Mouse (Mus musculus) MEL-GATA-1-ER (cell line): ENCODE measurements around the gene Klhl7.

Experiments used
- DNase-seq: peaks from one replicate; pipeline ENCODE4 v3.0.0-alpha.2; 2012; ENCODE audit warnings: low read depth; ENCODE audit errors: extremely low read depth

Klhl7 gene

DNA sequence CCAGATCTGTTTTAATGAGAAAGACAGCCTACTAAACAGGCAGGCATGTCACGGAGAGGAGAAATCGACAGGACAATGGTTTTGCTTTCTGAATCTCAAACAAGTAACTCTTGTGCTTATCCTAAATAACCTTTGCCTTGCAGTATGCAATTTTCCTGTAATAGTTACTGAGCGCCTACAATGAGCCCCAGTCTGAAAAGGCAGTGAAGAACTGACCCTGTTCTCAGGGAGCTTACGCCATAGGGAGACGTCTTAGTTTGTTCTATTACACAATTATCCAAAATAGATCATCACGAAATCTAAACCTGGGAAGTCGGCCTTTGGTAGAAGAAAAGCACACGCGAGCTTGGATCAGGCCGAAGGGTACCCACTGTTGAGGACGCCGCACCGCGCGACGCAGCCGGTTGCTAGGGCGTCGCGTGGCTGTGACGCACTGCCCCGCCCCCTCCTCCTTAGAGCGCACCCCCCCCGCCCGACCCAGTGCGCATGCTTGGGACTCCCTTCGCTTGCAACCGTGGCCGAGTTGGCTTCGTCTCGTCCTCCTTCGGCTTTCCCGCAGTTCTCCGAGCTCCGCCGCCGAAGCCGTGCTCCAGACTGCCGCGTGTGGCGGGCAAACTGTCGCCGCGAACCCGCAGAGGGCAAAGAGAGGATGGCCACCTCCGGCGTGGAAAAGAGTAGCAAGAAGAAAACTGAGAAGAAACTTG, at the start of gene Klhl7:
Klhl7 (plus strand) TSS at position 500 of the 704 bp plus-strand sequence.
- DNase-seq: peak; percentile 81

DNA sequence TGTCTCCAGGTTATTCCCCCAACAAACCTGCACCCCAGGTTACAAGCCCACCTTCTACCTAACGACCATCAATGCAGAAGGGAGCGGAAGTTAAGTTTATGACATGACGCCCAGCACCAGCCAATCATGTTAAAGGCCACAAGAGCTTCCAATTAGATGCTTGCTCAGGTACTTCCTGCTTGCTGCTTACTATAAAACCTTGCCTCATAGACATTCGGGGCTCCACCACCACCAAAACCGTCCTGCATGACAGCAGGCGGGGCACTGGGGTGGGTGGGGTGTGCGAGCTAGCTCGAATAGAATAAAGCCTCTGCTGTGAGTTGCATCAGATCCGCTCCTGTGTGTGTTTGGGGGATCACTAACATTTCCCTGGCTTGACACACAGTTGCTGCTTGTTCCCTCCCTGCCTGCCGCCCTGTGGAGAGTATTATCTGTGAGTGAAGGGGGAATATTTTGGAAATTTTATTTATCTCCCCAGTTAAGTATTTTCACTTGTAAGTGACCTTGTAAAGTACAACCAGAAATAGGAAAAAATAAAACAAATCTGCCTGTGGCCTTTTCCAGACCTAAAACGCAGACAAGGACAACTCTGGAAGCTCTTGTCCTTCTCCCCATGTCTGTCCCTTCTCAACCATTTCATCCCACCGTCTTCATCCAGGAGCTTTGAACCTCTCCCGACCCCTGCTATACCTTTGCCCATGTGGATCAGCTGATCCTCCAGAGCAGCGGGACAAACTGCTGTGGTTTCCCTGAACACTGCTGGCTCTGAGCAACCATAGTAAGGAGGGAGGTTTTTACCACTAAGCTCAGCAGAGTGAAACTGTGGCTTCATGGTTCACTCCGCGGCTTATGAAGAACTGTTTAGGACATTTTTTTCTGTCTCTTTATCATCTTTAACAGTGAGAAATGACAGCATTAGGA, 48.4 kb upstream of the Klhl7 start:
- DNase-seq: no peak

DNA sequence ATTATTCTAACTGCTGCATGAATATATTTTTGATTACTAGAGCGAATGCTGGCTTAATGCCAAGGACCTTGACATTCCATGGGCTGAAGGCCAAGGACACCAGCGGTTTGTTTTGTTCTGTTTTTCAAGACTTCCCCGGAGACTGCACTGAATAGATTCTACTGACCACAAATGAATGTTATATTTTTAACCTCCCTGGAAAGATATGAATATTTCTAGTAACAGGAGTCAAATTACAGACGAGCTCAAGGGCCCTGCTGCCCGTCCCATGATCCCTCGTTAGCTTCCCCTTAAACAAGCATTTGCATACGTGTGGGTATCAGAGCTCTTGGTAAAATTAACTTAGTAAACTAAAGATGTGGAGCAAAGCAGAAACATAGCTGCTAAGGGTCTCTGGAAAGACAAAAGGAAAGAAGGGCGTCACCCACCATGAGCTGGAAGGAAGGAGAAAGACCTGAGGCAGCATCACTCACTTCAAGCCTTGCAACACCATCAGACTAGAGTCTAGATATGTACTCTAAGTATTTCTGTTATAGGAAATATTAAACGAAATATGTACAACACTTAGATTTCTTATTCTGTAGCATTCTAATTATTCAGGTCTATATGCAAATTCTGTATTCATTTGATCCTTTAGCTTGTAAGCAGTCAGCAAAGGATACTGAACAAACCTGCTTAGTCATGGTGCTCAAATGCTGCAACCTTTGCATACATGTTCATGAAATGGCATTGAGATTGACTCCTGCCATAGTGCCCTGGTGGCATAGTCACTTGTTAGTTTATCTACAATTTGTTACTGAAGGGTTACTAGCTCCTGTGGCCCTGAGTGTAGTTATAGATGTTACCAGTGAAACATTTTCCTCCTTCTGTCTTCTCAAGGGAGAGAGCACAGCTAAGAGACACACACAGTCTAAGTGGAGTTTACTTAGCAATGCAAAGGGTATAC, 46.9 kb upstream of the Klhl7 start:
- no peak for DNase-seq

DNA sequence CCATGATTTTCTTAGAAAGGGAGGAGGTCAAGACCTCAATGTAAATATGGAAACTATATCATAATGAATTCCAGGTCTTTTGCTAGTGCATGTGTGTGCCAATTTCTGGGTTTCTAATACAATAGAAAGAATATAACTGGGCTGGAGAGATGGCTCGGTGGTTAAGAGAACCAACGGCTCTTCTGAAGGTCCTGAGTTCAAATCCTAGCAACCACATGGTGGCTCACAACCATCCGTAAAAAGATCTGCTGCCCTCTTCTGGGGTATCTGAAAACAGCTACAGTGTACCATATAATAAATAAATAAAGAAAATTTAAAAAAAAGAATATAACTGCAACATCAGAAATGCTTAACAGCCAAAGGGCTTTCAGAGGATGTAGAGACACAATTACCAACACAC, 46.0 kb upstream of the Klhl7 start:
- no peak for DNase-seq

DNA sequence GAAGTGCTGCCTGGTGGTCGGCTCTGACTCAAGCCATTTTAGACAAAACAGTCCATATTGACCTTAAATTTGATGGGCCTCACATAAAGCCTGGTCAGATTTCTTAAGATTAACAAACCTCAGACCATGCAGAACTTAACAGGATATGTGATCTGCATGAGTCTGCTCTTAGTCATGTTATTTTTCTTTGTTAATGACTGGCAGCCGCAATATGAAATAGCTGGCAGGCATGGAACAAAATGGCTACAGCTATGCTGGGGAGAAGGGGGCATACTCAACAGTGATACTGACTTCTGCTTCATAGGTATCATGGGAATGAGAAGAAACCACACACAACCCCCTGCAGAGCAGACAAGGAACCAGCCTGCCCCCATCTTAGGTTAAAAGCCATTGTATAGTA, 43.5 kb upstream of the Klhl7 start:
- DNase-seq: no peak

DNA sequence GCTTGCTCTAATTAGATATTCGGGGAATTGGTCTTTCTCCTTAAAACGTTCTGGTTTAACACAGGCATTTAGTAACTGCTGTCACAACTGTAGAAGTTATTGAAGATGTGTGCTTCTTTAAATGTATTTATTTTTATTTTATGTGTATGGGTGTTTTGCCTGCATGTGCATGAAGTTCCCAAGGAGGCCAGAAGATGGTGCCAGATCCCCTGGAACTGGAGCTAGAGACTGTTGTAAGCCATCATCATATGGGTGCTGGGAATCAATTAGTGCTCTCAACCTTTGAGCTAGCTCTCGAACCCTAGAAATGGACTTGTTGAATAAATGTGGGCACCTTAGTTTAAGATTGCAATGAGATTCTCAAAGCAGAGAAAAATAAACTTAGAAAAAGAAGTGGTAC, 42.8 kb upstream of the Klhl7 start:
- no peak for DNase-seq

DNA sequence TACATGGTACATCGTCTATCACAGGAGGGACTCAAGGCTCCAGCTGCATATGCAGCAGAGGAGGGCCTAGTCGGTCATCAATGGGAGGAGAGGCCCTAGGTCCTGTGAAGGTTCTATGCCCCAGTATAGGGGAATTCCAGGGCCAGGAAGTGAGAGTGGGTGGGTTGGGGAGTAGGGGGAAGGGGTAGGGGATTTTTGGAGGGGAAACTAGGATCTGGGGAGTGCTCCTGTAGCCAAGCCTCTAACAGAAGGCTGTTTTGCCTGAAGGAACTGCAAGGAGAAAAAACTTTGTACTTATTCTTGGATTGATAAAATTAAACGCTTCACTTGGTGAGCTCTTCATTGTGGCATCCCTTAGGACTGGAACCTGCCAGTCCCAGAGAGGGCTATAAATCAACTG, 39.5 kb upstream of the Klhl7 start:
- no peak for DNase-seq

DNA sequence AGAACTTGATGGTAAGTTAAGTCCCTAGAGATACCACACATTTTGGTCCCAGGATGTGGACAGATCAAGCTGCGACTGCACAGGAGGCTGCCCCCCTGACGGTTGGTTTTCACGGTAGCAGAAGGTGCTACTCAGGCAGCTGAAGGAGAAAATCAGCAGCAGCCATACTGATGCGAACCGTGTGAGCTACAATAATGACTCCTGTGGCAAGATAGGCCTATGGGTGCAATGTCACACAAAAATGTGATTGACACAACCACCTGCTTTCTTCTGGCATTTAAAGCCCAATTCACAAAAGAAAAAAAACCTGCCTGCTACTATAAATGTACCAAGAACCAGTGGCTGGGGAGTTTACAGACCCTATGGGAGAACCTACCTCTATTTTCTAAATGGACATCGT, 37.4 kb upstream of the Klhl7 start:
- DNase-seq: no peak

DNA sequence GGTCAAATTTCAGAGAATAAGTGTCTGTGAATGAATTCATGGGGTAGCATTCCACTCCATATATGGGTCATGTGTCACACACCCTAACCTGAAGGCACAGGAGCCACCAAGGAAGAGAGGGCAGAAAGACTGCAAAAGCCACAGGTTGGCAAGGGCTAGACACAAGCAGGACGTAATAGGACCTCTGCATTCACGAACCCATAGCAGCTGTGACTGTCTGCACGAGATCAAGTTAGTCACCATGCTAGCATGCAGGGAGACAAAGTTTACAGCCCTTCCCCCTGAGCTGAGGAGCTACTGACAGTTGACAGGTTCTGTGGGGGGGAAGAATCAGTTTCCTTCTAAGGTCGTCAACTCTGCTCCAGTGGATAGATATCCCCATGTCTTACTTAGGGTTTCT, 36.9 kb upstream of the Klhl7 start:
- no peak for DNase-seq

DNA sequence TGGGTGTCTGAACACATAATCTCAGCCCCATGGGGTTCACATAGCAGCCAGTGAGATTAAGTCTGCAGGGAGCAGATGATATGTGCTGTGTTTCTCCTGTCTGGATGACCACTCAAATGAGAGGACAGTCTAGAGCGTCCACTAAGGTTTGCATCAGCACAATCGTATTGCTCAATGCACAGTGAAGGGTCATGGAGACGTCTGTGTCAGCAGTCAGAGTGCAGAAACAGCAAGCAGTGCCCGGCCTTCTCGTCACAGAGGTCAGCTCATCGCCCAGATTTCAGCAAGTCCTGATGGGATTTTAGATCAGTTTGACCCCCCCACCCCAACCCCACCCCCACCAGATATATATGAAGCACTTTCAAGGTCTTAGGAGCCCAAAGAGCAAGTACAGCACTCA, 31.4 kb upstream of the Klhl7 start:
- DNase-seq: no peak

DNA sequence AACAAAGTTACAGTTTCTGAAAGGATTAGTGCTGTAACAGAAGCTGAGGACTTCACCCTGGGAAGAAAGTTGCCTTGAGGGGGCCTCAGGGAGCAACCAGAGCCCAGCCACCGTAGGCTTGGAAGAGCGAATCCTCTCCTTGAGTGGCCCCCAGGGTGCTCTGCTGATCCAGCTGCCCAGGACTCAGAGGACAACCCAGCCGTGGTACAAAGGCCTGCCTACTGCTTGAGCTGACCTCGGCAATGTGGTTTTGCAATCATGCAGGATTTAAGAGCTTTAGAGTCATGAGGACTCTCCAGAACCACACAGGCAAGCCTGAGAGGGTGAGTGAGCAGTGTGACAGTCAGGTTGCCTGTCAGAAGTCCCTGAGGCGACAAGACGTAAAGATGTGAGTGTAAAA, 28.4 kb upstream of the Klhl7 start:
- no peak for DNase-seq

DNA sequence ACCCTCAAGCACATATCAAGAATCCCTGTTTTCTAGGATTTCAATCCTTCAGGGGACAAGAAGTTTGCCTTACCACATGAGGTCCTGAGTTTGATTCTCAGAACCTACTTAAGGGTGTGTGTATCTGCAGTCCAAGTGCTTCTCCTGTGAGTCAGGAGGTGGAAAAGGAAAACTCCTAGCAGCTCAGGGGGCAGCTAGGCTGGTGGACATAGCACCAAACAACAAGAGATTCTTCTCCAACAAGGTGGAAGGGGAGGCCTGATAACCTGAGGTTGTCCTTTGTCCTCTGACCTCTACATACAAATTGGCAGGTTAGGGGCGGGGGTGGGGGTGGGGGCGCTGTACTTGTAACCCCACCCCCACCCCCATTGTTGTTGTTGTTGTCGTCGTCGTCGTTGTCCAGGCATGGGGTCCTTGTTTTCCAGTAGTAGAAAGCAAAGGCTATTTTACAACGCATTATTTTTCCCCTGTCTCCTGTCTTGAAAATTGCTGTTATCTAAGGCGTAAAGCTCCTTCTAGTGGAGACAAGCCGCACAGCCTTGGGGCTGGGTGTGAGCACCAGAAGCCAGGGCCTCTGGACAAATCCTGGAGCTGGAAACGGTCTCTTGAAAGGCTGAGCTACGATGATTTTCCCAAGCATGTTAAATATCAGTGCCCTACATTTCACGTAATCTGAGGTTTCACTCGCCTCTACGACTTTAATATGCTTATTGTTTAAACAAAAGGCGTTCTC, 23.3 kb upstream of the Klhl7 start:
- no peak for DNase-seq

DNA sequence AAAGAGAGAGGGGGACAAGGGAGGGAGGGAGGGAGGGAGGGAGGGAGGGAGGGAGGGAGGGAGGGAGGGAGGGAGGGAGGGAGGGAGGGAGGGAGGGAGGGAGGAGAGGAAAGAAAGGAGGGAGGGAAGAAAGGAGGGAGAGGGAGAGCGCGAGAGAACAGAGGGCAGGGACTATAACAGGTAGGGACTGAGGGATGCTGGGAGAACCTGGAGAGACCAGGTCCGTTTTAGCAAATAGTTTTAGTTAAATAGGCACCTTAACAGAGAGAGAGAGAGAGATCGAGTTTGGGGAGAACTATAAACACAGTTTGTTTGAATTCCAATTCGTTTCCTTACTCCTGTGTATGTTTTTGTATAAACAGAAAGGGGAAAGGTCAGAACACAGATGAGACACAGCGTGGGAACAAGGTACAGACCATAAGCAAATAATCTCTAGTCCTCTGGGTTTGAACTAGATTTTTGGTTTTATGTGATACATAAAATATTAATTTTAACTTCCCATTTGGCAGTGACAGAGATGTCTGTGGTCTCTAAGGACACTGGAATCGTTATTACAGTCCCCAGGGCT, 22.6 kb upstream of the Klhl7 start:
- no peak for DNase-seq

DNA sequence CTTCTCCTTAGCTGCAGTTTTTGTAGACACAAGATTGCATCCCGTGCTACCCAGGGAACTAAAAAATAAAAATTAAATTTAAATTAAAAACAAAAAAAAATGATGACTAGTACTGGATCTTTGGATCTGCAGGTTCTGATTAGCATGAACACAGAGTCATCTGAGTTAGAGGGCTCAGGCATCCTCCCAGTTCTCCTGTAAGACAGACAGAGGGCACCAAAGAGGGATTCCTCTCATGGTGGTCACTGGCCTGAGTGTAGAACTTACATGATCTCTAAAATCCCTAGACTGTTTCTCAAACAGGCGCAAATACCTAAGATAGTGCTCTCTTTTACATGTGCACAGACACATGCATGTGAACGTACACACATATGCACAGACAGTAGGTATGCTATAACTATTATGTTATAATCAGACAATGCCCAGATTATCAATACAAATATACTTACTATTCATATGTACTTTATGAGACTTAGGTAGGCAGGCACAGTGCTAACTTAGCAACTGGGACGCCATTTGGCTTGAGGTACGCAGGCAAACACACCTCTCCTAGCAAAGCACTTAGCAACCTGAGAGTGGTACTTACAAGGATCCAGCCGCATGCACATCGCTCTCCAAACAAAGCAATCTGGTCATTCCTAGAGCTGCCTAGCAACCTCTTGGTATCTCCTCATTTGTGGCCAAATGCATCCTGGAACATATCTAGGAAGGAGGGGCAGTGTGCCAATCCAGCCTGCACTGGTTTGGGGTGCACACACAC, 21.8 kb upstream of the Klhl7 start:
- no peak for DNase-seq

DNA sequence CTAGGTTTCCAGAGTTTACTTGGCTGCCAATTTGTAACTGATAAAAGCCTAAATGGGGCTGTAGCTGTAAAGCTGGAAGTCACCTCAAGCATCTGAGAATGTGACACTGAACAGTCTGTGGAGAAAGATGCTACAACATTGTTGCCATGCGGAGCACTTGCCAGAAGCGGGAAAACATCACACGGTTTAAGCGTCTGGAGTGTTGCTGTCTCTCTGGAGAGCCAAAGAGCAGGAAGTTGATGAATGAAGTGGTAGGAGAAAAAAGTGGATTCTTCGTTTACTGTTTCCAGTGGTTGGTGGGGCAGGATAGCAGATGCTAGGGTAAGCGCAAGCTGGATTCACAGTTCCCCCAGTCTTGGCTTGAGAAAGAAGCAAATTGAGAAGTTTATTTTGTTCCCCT, 19.6 kb upstream of the Klhl7 start:
- DNase-seq: no peak

DNA sequence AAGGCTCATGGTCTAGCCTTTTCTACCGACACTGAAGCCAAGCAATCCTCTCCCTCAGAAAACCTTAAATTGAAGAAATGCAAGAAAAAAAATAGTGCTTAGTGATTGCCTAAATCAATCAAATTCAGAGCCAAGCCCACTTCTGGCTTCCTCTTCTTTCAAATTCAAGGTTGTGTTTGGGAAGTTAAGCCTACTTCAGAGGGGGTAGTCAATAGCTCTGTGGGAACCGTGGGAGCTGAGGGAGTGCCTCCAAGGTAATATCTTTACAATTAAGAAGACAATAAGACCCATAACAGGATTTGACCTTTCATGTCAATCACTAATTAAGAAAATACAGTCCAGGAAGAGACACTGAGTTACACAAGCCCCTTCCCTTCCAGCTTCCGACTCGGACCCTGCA, 15.6 kb upstream of the Klhl7 start:
- DNase-seq: no peak

DNA sequence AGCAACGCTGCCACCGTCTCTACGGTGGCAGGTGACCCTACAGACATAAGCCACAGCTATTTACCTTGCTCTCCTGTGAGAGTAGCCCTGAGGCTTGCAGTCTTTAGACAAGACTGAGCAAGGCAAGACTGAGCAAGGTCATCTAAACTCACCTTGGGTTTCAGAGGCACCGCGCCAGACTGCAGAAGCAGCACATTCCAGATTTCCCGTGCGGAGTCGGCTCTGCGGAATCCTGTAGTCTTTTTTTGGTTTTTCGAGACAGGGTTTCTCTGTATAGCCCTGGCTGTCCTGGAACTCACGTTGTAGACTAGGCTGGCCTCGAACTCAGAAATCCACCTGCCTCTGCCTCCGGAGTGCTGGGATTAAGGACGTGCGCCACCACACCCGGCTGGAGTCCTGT, 14.2 kb upstream of the Klhl7 start:
- DNase-seq: no peak

DNA sequence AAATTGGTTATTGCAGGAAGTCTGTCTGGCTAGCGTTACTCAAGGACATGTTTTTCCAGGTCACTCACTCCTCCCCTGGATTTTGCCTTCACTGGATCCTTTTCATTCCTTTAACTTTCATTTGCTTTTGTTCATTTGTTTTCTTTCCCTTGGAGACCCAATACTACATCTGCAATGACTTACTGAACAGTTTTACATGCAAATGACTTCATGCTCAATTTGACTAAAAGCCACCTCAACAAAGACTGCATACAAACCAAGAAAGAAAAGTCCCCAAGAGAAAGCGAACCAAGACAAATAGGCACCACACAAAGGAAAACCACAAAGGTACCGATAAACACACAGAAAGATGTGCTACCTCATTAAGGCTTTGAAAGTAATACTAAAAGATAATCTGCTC, 13.5 kb upstream of the Klhl7 start:
- DNase-seq: no peak

DNA sequence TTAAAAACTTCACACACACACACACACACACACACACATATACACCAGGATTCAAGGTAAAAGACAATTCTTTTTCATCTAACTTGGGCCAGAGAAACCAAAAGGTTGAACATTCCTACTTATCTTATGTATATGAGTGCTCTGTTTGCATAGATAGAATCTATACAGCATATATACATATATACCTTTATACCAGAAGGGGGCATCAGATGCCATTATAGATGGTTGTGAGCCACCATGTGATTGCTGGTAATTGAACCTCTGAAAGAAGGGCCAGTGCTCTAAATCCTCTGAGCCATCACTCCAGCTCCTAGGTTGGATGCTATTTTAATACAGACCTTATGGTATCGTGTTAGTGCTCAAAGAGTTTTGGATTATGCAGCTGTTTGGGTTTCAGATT, 12.0 kb upstream of the Klhl7 start:
- no peak for DNase-seq

DNA sequence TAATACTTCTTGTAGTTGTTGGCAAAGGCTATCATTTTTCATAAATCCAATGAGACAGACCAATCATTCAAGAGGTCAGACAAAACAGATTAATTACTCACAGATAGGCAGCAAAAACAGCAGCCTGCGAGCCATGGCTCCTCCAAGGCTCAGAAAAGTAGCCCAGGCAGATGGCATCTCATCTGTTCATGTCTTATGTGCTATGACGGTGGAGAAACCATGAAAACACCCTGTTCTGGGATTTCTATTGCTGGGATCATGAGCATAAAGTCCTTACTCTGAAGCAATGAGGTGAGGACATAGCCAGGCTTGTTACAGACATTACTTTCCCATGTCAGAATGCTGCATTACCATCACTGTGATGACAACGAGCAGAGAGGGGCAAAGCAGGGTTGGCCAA, 7.9 kb upstream of the Klhl7 start:
- DNase-seq: no peak
